Mouse (Mus musculus): ENCODE measurements around the gene Ccdc81. TPM values are rescaled to one million over a fixed set of nuclear protein-coding genes. Genes with fewer than 3 reads are reported as not detected.

The Ccdc81 gene
- total and polyA plus RNA-seq, 3 experiments, result not detected

GRCm38 (mm10) chr7:89940571-89941463 lies 37.4 kb upstream of the Ccdc81 start, which contains the start of gene Hikeshi (continued):
- TF ChIP-seq ETS1 (IDR thresholded peaks at IDR 0.05; ENCODE audit: low read depth, low read length) (no peak), SIN3A (IDR thresholded peaks at IDR 0.05; ENCODE audit: low read length) (peak; percentile 96), CTCF (IDR thresholded peaks at IDR 0.05 in 2 of 3, conservative IDR thresholded peaks at IDR 0.05 in 1 of 3; ENCODE audit: control insufficient read depth in 1 of 3, insufficient read depth in 1 of 3, low read depth in 2 of 3, low read length in 3 of 3, poor library complexity in 1 of 3, severe bottlenecking in 1 of 3) (no peak), ELF1 (IDR thresholded peaks at IDR 0.05; ENCODE audit: low read depth, low read length) (peak; percentile 93), ZC3H11A (IDR thresholded peaks at IDR 0.05; ENCODE audit: low read depth, low read length) (no peak), NRF1 (IDR thresholded peaks at IDR 0.05; ENCODE audit: insufficient read depth, low read depth, low read length, poor library complexity, severe bottlenecking) (0 out of 2 replicates have a peak, but pooled peaks have one; percentile 14), USF1 (IDR thresholded peaks at IDR 0.05; ENCODE audit: low read depth, low read length) (no peak), ZNF384 (IDR thresholded peaks at IDR 0.05; ENCODE audit: low read depth, low read length) (no peak), SMC3 (IDR thresholded peaks at IDR 0.05; ENCODE audit: low read depth, low read length) (no peak), MXI1 (IDR thresholded peaks at IDR 0.05; ENCODE audit: low read depth, low read length) (peak; percentile 94), RCOR1 (IDR thresholded peaks at IDR 0.05; ENCODE audit: low read depth, low read length) (no peak), BHLHE40 (IDR thresholded peaks at IDR 0.05; ENCODE audit: borderline replicate concordance, low read depth, low read length) (no peak), HCFC1 (IDR thresholded peaks at IDR 0.05; ENCODE audit: low read depth, low read length) (peak; percentile 98)

DNA sequence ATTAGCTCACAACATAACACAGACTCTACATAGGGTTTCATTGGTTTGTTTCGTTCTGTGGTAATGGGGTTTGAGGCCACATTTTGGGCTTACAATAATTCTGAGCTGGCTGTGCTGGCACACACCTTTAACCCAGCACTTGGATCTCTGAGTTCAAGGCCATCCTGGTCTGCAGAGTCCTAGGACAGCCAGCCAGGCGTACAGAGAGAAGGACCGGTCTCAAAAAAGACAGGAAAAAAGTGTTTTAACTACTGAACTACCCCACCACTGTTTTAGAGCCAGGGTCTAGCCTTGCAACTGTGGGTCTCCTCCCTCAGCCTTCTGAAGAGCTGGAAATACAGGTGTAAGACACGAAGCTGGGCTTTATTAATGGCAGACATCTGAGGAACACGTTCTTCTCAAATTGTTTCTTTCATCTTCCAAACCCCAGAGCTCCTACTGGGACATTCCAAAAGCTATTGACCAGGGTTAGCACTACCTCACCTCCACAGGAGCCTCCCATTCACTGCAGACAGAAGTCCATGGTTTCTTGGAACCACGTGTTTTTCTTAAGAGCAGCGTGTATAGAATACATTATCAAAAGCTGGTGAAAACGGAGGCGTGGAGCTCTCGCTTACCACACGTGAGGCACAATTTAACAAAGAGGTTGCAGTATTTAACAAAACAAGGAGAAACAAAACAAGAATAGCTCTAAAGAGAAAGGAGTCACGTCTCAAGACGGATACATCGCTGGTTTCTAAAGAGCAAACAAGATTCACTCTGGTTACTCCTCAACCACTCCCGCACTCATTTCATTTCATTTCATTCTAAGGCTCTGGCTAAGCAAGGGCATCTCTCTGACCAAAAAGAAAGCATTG lies 36.3 kb upstream of the Ccdc81 start:
- H3K27ac ChIP-seq (ENCODE audit: control insufficient read depth, low read depth, low read length), result no peak overlapping the region
- no peak for DNase-seq (ENCODE audit: low read depth, low spot score)

More for the DNA sequence above, 36.3 kb upstream of the Ccdc81 start:
- no peaks in the 10 kb centered on the region for H3K9me3 ChIP-seq (replicated peaks; ENCODE audit: insufficient read depth, low read length)
- peaks cover 0 to 5% of the 10 kb centered on the region in 2 experiments; a peak in 2 of 4 replicates for H3K36me3 ChIP-seq (ENCODE audit: control insufficient read depth in 1 of 2, insufficient read depth in 2 of 2, low read length in 2 of 2)
- H3K4me1 ChIP-seq (ENCODE audit: control insufficient read depth in 1 of 2, insufficient read depth in 2 of 2, low read length in 2 of 2), result peaks cover 0 to 5% of the 10 kb centered on the region in 2 experiments; a peak in 2 of 4 replicates
- H3K9ac ChIP-seq (ENCODE audit: control insufficient read depth, low read depth, low read length, poor library complexity, severe bottlenecking), result peak overlapping the region; percentile 82
- peaks cover 15% of the 10 kb centered on the region for H3K79me2 ChIP-seq (ENCODE audit: control insufficient read depth, insufficient read depth, low read length, poor library complexity)
- TF ChIP-seq ZKSCAN1 (IDR thresholded peaks at IDR 0.05; ENCODE audit: low read depth, low read length) (no peak), HCFC1 (IDR thresholded peaks at IDR 0.05; ENCODE audit: low read depth, low read length) (no peak), MAFK (IDR thresholded peaks at IDR 0.05; ENCODE audit: borderline replicate concordance, low read depth, low read length) (no peak), USF2 (IDR thresholded peaks at IDR 0.05; ENCODE audit: borderline replicate concordance in 1 of 2, insufficient read depth in 1 of 2, low read depth in 1 of 2, low read length in 2 of 2) (no peak), JUND (IDR thresholded peaks at IDR 0.05; ENCODE audit: low read depth, low read length) (no peak), NELFE (IDR thresholded peaks at IDR 0.05; ENCODE audit: low read depth, low read length) (no peak), ZNF384 (IDR thresholded peaks at IDR 0.05; ENCODE audit: low read depth, low read length) (no peak), GABPA (IDR thresholded peaks at IDR 0.05; ENCODE audit: low read depth, low read length) (no peak), RAD21 (IDR thresholded peaks at IDR 0.05; ENCODE audit: low read depth, low read length) (no peak), MXI1 (IDR thresholded peaks at IDR 0.05; ENCODE audit: low read depth, low read length) (no peak), GATA1 (IDR thresholded peaks at IDR 0.05; ENCODE audit: low read depth, low read length) (no peak), KAT2A (conservative IDR thresholded peaks at IDR 0.05; ENCODE audit: low read depth, low read length) (no peak), NRF1 (IDR thresholded peaks at IDR 0.05; ENCODE audit: insufficient read depth, low read depth, low read length, poor library complexity, severe bottlenecking) (no peak), CHD2 (IDR thresholded peaks at IDR 0.05; ENCODE audit: low read length) (no peak), MAZ (IDR thresholded peaks at IDR 0.05; ENCODE audit: low read depth, low read length) (no peak), TAL1 (IDR thresholded peaks at IDR 0.05; ENCODE audit: low read length) (no peak), MYB (IDR thresholded peaks at IDR 0.05; ENCODE audit: low read depth, low read length) (no peak), UBTF (IDR thresholded peaks at IDR 0.05; ENCODE audit: borderline replicate concordance, insufficient read depth, low read depth, low read length) (no peak), TCF12 (IDR thresholded peaks at IDR 0.05; ENCODE audit: low read depth, low read length) (no peak), USF1 (IDR thresholded peaks at IDR 0.05; ENCODE audit: low read depth, low read length) (no peak)
- peak overlapping the region; percentile 71 to 96 for H3K4me3 ChIP-seq (ENCODE audit: control insufficient read depth in 1 of 2, insufficient read depth in 1 of 2, low read depth in 2 of 2, low read length in 2 of 2)
- no peaks in the 10 kb centered on the region for H3K27me3 ChIP-seq (ENCODE audit: control insufficient read depth in 1 of 2, insufficient read depth in 2 of 2, low read length in 2 of 2)
